Mouse (Mus musculus) MEL (cell line): ENCODE data around the gene Inpp4b. TPM values are rescaled to one million over a fixed set of nuclear protein-coding genes. Genes with fewer than 3 reads are reported as not detected.

Source experiments
- DNase-seq: peaks from one replicate; pipeline ENCODE4 v3.0.0; 2011; ENCODE audit warnings: low read depth, low spot score
- H3K27ac ChIP-seq: 2 replicates; pipeline ENCODE4 v1.5.1; 2012; ENCODE audit warnings: low read depth, mild to moderate bottlenecking, control low read depth, low read length, moderate library complexity; ENCODE audit not compliant: control insufficient read depth
- H3K27me3 ChIP-seq, 2 experiments: fragments of 150-350 bp in 1 of 2; sonication (generic) in 1 of 2; 2 replicates each; pipeline ENCODE4 v1.6.1; 2012; ENCODE audit warnings: low read length in 2 of 2, mild to moderate bottlenecking in 2 of 2, improper control_type of control experiment in 1 of 2, moderate library complexity in 1 of 2; ENCODE audit not compliant: insufficient read depth in 2 of 2, control insufficient read depth in 1 of 2
- H3K36me3 ChIP-seq, 2 experiments: 2 replicates each; pipeline ENCODE4 v1.6.1; 2012 to 2014; ENCODE audit warnings: low read length in 2 of 2, improper control_type of control experiment in 1 of 2, inconsistent platforms in 1 of 2, mild to moderate bottlenecking in 1 of 2; ENCODE audit not compliant: insufficient read depth in 2 of 2, control insufficient read depth in 1 of 2
- H3K4me1 ChIP-seq, 2 experiments: fragments of 150-350 bp in 1 of 2; sonication (generic) in 1 of 2; 2 replicates each; pipeline ENCODE4 v1.6.1; 2012; ENCODE audit warnings: low read length in 2 of 2, improper control_type of control experiment in 1 of 2, mild to moderate bottlenecking in 1 of 2; ENCODE audit not compliant: insufficient read depth in 2 of 2, control insufficient read depth in 1 of 2
- H3K4me3 ChIP-seq, 2 experiments: fragments of 150-350 bp in 1 of 2; sonication (generic) in 1 of 2; 2 replicates each; pipeline ENCODE4 v1.5.1; 2012; ENCODE audit warnings: low read depth in 2 of 2, low read length in 2 of 2, mild to moderate bottlenecking in 2 of 2, moderate library complexity in 2 of 2, control low read depth in 1 of 2, improper control_type of control experiment in 1 of 2; ENCODE audit not compliant: control insufficient read depth in 1 of 2, insufficient read depth in 1 of 2
- H3K79me2 ChIP-seq: 2 replicates; pipeline ENCODE4 v1.6.1; 2012; ENCODE audit warnings: mild to moderate bottlenecking, low read length, moderate library complexity; ENCODE audit not compliant: control insufficient read depth, poor library complexity, insufficient read depth
- H3K9ac ChIP-seq: 2 replicates; pipeline ENCODE4 v1.6.1; 2012; ENCODE audit warnings: low read depth, mild to moderate bottlenecking, control low read depth, low read length, moderate library complexity; ENCODE audit not compliant: control insufficient read depth, poor library complexity, severe bottlenecking
- H3K9me3 ChIP-seq: fragments of 150-350 bp; sonication (generic); replicated peaks from 2 replicates; pipeline ENCODE4 v1.6.1; 2012; ENCODE audit warnings: mild to moderate bottlenecking, low read length, improper control_type of control experiment, moderate library complexity; ENCODE audit not compliant: insufficient read depth
- BHLHE40 ChIP-seq: IDR thresholded peaks from 2 replicates; pipeline ENCODE4 v1.6.1; 2012; ENCODE audit warnings: low read depth, mild to moderate bottlenecking, inconsistent platforms, low read length, improper control_type of control experiment, borderline replicate concordance
- CHD1 ChIP-seq: IDR thresholded peaks from 2 replicates; pipeline ENCODE4 v1.6.1; 2012; ENCODE audit warnings: low read depth, mild to moderate bottlenecking, inconsistent platforms, low read length, improper control_type of control experiment
- CHD2 ChIP-seq: IDR thresholded peaks from 2 replicates; pipeline ENCODE4 v1.6.1; 2011; ENCODE audit warnings: low read length, improper control_type of control experiment
- CTCF ChIP-seq, 3 experiments: IDR thresholded peaks in 2 of 3; conservative IDR thresholded peaks in 1 of 3; 2 replicates each; pipeline ENCODE4 v1.5.1; 2011 to 2012; ENCODE audit warnings: low read length in 3 of 3, low read depth in 2 of 3, mild to moderate bottlenecking in 2 of 3, improper control_type of control experiment in 1 of 3, inconsistent platforms in 1 of 3, mixed read lengths in 1 of 3, moderate library complexity in 1 of 3; ENCODE audit not compliant: control insufficient read depth in 1 of 3, insufficient read depth in 1 of 3, poor library complexity in 1 of 3, severe bottlenecking in 1 of 3
- E2F4 ChIP-seq: IDR thresholded peaks from 2 replicates; pipeline ENCODE4 v1.6.1; 2011; ENCODE audit warnings: low read depth, low read length, improper control_type of control experiment, borderline replicate concordance
- ELF1 ChIP-seq: IDR thresholded peaks from 2 replicates; pipeline ENCODE4 v1.6.1; 2014; ENCODE audit warnings: low read depth, mild to moderate bottlenecking, inconsistent platforms, low read length, improper control_type of control experiment, moderate library complexity
- EP300 ChIP-seq, 2 experiments: IDR thresholded peaks; 2 replicates each; pipeline ENCODE4 v1.6.1; 2011; ENCODE audit warnings: improper control_type of control experiment in 2 of 2, low read length in 2 of 2, low read depth in 1 of 2, mild to moderate bottlenecking in 1 of 2
- ETS1 ChIP-seq: IDR thresholded peaks from 2 replicates; pipeline ENCODE4 v1.6.1; 2012; ENCODE audit warnings: low read depth, mild to moderate bottlenecking, inconsistent platforms, low read length, improper control_type of control experiment, moderate library complexity
- GABPA ChIP-seq: IDR thresholded peaks from 2 replicates; pipeline ENCODE4 v1.6.1; 2012; ENCODE audit warnings: low read depth, mild to moderate bottlenecking, inconsistent platforms, low read length, improper control_type of control experiment, moderate library complexity
- GATA1 ChIP-seq: IDR thresholded peaks from 2 replicates; pipeline ENCODE4 v1.6.1; 2011; ENCODE audit warnings: low read depth, low read length, improper control_type of control experiment
- JUND ChIP-seq: IDR thresholded peaks from 2 replicates; pipeline ENCODE4 v1.6.1; 2011; ENCODE audit warnings: low read depth, mild to moderate bottlenecking, improper control_type of control experiment, low read length
- KAT2A ChIP-seq: conservative IDR thresholded peaks from 2 replicates; pipeline ENCODE4 v1.6.1; 2012; ENCODE audit warnings: low read depth, low read length, improper control_type of control experiment, inconsistent platforms
- MAFK ChIP-seq: IDR thresholded peaks from 2 replicates; pipeline ENCODE4 v1.6.1; 2011; ENCODE audit warnings: low read depth, mild to moderate bottlenecking, low read length, improper control_type of control experiment, borderline replicate concordance
- MAX ChIP-seq: IDR thresholded peaks from 2 replicates; pipeline ENCODE4 v1.6.1; 2011; ENCODE audit warnings: low read length, improper control_type of control experiment
- MAZ ChIP-seq: IDR thresholded peaks from 2 replicates; pipeline ENCODE4 v1.6.1; 2012; ENCODE audit warnings: low read depth, mild to moderate bottlenecking, inconsistent platforms, low read length, improper control_type of control experiment
- MEF2A ChIP-seq: IDR thresholded peaks from 2 replicates; pipeline ENCODE4 v1.6.1; 2014; ENCODE audit warnings: low read depth, mild to moderate bottlenecking, inconsistent platforms, low read length, improper control_type of control experiment; ENCODE audit not compliant: poor library complexity, insufficient replicate concordance, severe bottlenecking; ENCODE audit errors: extremely low read depth
- MXI1 ChIP-seq: IDR thresholded peaks from 2 replicates; pipeline ENCODE4 v1.6.1; 2011; ENCODE audit warnings: mild to moderate bottlenecking, low read depth, low read length, improper control_type of control experiment
- MYB ChIP-seq: IDR thresholded peaks from 2 replicates; pipeline ENCODE4 v1.6.1; 2011; ENCODE audit warnings: mild to moderate bottlenecking, low read depth, low read length, improper control_type of control experiment
- NELFE ChIP-seq: IDR thresholded peaks from 2 replicates; pipeline ENCODE4 v1.6.1; 2011; ENCODE audit warnings: low read depth, low read length, improper control_type of control experiment
- NRF1 ChIP-seq: IDR thresholded peaks from 2 replicates; pipeline ENCODE4 v1.6.1; 2014; ENCODE audit warnings: low read depth, mild to moderate bottlenecking, inconsistent platforms, low read length, improper control_type of control experiment, moderate library complexity; ENCODE audit not compliant: poor library complexity, insufficient read depth, severe bottlenecking
- POLR2A ChIP-seq, 2 experiments: IDR thresholded peaks; 2 replicates each; pipeline ENCODE4 v1.6.1; 2011 to 2012; ENCODE audit warnings: low read length in 2 of 2, mild to moderate bottlenecking in 2 of 2, control low read depth in 1 of 2, improper control_type of control experiment in 1 of 2, low read depth in 1 of 2, moderate library complexity in 1 of 2; ENCODE audit not compliant: control insufficient read depth in 1 of 2, insufficient read depth in 1 of 2, poor library complexity in 1 of 2
- POLR2AphosphoS2 ChIP-seq: IDR thresholded peaks from 2 replicates; pipeline ENCODE4 v1.6.1; 2011; ENCODE audit warnings: low read length, improper control_type of control experiment
- POLR2AphosphoS5 ChIP-seq: IDR thresholded peaks from 2 replicates; pipeline ENCODE4 v1.6.1; 2012; ENCODE audit warnings: low read depth, borderline replicate concordance, mild to moderate bottlenecking, inconsistent platforms, low read length, moderate library complexity, mixed read lengths
- RAD21 ChIP-seq: IDR thresholded peaks from 2 replicates; pipeline ENCODE4 v1.6.1; 2011; ENCODE audit warnings: mild to moderate bottlenecking, low read depth, low read length, improper control_type of control experiment
- RCOR1 ChIP-seq: IDR thresholded peaks from 2 replicates; pipeline ENCODE4 v1.6.1; 2012; ENCODE audit warnings: low read depth, mild to moderate bottlenecking, inconsistent platforms, low read length, improper control_type of control experiment
- SIN3A ChIP-seq: IDR thresholded peaks from 2 replicates; pipeline ENCODE4 v1.6.1; 2012; ENCODE audit warnings: low read length, improper control_type of control experiment, inconsistent platforms
- SMC3 ChIP-seq: IDR thresholded peaks from 2 replicates; pipeline ENCODE4 v1.6.1; 2011; ENCODE audit warnings: low read depth, low read length, improper control_type of control experiment
- TAL1 ChIP-seq: IDR thresholded peaks from 2 replicates; pipeline ENCODE4 v1.6.1; 2012; ENCODE audit warnings: mild to moderate bottlenecking, inconsistent platforms, low read length, moderate library complexity, mixed read lengths
- TBP ChIP-seq: IDR thresholded peaks from 2 replicates; pipeline ENCODE4 v1.8.0; 2011; ENCODE audit warnings: low read depth, low read length, improper control_type of control experiment
- TCF12 ChIP-seq: IDR thresholded peaks from 2 replicates; pipeline ENCODE4 v1.6.1; 2014; ENCODE audit warnings: low read depth, mild to moderate bottlenecking, inconsistent platforms, low read length, improper control_type of control experiment, moderate library complexity
- UBTF ChIP-seq: IDR thresholded peaks from 2 replicates; pipeline ENCODE4 v1.6.1; 2012; ENCODE audit warnings: low read depth, mild to moderate bottlenecking, inconsistent platforms, low read length, improper control_type of control experiment, moderate library complexity, borderline replicate concordance; ENCODE audit not compliant: insufficient read depth
- USF1 ChIP-seq: IDR thresholded peaks from 2 replicates; pipeline ENCODE4 v1.6.1; 2014; ENCODE audit warnings: low read depth, mild to moderate bottlenecking, inconsistent platforms, low read length, improper control_type of control experiment, moderate library complexity
- USF2 ChIP-seq, 2 experiments: IDR thresholded peaks; 2 replicates each; pipeline ENCODE4 v1.6.1; 2011 to 2012; ENCODE audit warnings: improper control_type of control experiment in 2 of 2, low read length in 2 of 2, borderline replicate concordance in 1 of 2, inconsistent platforms in 1 of 2, low read depth in 1 of 2, mild to moderate bottlenecking in 1 of 2; ENCODE audit not compliant: insufficient read depth in 1 of 2
- ZC3H11A ChIP-seq: IDR thresholded peaks from 2 replicates; pipeline ENCODE4 v1.6.1; 2012; ENCODE audit warnings: low read depth, mild to moderate bottlenecking, inconsistent platforms, low read length, improper control_type of control experiment
- ZKSCAN1 ChIP-seq: IDR thresholded peaks from 2 replicates; pipeline ENCODE4 v1.6.1; 2012; ENCODE audit warnings: low read depth, mild to moderate bottlenecking, inconsistent platforms, low read length, improper control_type of control experiment, moderate library complexity
- ZMIZ1 ChIP-seq: IDR thresholded peaks from 2 replicates; pipeline ENCODE4 v1.6.1; 2012; ENCODE audit warnings: low read depth, mild to moderate bottlenecking, inconsistent platforms, low read length, improper control_type of control experiment, moderate library complexity
- ZNF384 ChIP-seq: IDR thresholded peaks from 2 replicates; pipeline ENCODE4 v1.6.1; 2012; ENCODE audit warnings: low read depth, mild to moderate bottlenecking, inconsistent platforms, low read length, improper control_type of control experiment
- polyA plus RNA-seq, 2 experiments: library from polyadenylated mRNA; stranded (reverse) in 1 of 2; unstranded in 1 of 2; fragments of >175 nt in 1 of 2; fragments of >200 nt in 1 of 2; gene quantifications; 2 replicates each; pipeline versions ENCODE4 v1.2.1 to v1.2.4; 2012; ENCODE audit warnings: low replicate concordance in 2 of 2, low read depth in 1 of 2; ENCODE audit not compliant: insufficient read length in 2 of 2, insufficient read depth in 1 of 2, missing spikeins in 1 of 2
- total RNA-seq: library from RNA; depleted of rRNA; stranded (reverse); fragments of 300-350 nt; gene quantifications from 2 replicates; pipeline ENCODE4 v1.2.3, GENCODE M21; 2012

Inpp4b gene
- total and polyA plus RNA-seq, 3 experiments, result 12.3 to 26.9 (median 13.6) TPM

GRCm38 (mm10) chr8:81766033-81766432 lies 423.7 kb downstream of the Inpp4b start:
- H3K4me1 ChIP-seq, result peaks cover 12 to 19% of the 10 kb centered on the region in 2 experiments
- peak overlapping the region; percentile 38 to 97 for H3K4me3 ChIP-seq
- no peaks in the 10 kb centered on the region for H3K9me3 ChIP-seq
- TF ChIP-seq POLR2A (IDR thresholded peaks at IDR 0.05; ENCODE audit: control insufficient read depth in 1 of 2, insufficient read depth in 1 of 2, low read depth in 1 of 2, low read length in 2 of 2, poor library complexity in 1 of 2), result peak in 1 of 2 experiments; percentile 37; a peak in 1 of 4 replicates
- no peak for TF ChIP-seq JUND
- TF ChIP-seq RCOR1, result peak; percentile 76
- TF ChIP-seq MAFK, result no peak
- peak; percentile 82 for TF ChIP-seq CHD1
- no peak for TF ChIP-seq USF2 (IDR thresholded peaks at IDR 0.05; ENCODE audit: borderline replicate concordance in 1 of 2, insufficient read depth in 1 of 2, low read depth in 1 of 2, low read length in 2 of 2)
- peak; percentile 58; the same call in 1 of the 2 replicates for TF ChIP-seq TBP
- TF ChIP-seq CHD2, result no peak
- peak; percentile 74 to 84 for TF ChIP-seq EP300 (IDR thresholded peaks at IDR 0.05; ENCODE audit: low read depth in 1 of 2, low read length in 2 of 2)
- no peak for TF ChIP-seq POLR2AphosphoS2
- no peak for TF ChIP-seq GABPA
- TF ChIP-seq MXI1, result peak; percentile 77
- no peak for TF ChIP-seq UBTF
- TF ChIP-seq ETS1, result peak; percentile 95
- no peak for TF ChIP-seq MAX
- peak; percentile 18; the same call in 1 of the 2 replicates for TF ChIP-seq SMC3
- peak; percentile 64; the same call in 1 of the 2 replicates for TF ChIP-seq BHLHE40
- TF ChIP-seq KAT2A, result no peak
- peak; percentile 75; the same call in 1 of the 2 replicates for TF ChIP-seq GATA1
- no peak for TF ChIP-seq MYB
- no peak; the same call in 1 of the 2 replicates for TF ChIP-seq ZMIZ1
- TF ChIP-seq TCF12, result peak; percentile 78
- no peak for TF ChIP-seq NELFE
- no peak for TF ChIP-seq E2F4
- TF ChIP-seq USF1, result no peak
- TF ChIP-seq NRF1, result no peak
- TF ChIP-seq SIN3A, result peak; percentile 88; the same call in 1 of the 2 replicates
- TF ChIP-seq ZNF384, result no peak
- no peak for TF ChIP-seq ZKSCAN1
- TF ChIP-seq MEF2A, result no peak
- TF ChIP-seq POLR2AphosphoS5, result no peak
- no peak for TF ChIP-seq RAD21
- no peak for TF ChIP-seq CTCF (IDR thresholded peaks at IDR 0.05 in 2 of 3, conservative IDR thresholded peaks at IDR 0.05 in 1 of 3; ENCODE audit: control insufficient read depth in 1 of 3, insufficient read depth in 1 of 3, low read depth in 2 of 3, low read length in 3 of 3, poor library complexity in 1 of 3, severe bottlenecking in 1 of 3)
- 0 out of 2 replicates have a peak, but pooled peaks have one; percentile 39 for TF ChIP-seq MAZ
- TF ChIP-seq ELF1, result peak; percentile 44; the same call in 1 of the 2 replicates
- TF ChIP-seq ZC3H11A, result no peak; the same call in 1 of the 2 replicates
- peak; percentile 37 for TF ChIP-seq TAL1

More at GRCm38 (mm10) chr8:81766033-81766432, 423.7 kb downstream of the Inpp4b start:
- peak; percentile 86 for DNase-seq
- H3K27ac ChIP-seq, result peak overlapping the region; percentile 97
- peak overlapping the region; percentile 73 for H3K9ac ChIP-seq
- no peaks in the 10 kb centered on the region for H3K27me3 ChIP-seq
- peaks cover 16% of the 10 kb centered on the region for H3K79me2 ChIP-seq
- H3K36me3 ChIP-seq, result peaks cover 0 to 34% of the 10 kb centered on the region in 2 experiments; a peak in 2 of 4 replicates
